Comparison of ENCODE assay signal across 15 mouse cellular contexts in the genomic region with DNA sequence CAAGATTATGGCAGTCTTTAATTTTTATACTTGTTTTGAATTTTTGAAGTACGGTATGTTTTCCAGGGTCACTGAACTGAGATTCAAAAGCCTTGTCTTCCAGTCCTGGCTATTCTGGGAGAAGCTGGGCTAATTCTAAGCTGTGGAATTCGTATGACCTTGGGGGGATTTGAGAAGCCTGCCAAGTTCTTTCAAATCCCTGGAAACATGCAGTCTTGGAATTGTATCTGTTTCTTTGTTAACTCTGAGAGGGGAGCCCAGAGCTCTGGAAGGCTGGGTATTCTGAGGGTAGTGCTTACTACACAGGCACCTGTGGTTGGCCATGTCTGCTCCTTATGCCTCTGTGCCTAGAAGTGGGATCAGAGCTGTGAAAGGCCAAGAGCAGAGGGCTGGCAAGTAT. TPM values are rescaled to one million over a fixed set of nuclear protein-coding genes. Genes with fewer than 3 reads are reported as not detected.
DNase-seq lines count a peak whose midpoint lies in the region; ATAC-seq and TF ChIP-seq lines count a peak whose summit lies in the region.
"Had no signal": no experiment of that assay in that cellular context is flagged by ENCODE, and none has a peak within 500 bp of the region (broad histone marks: within the 10 kb centered on the region; RNA-seq: fewer than 3 reads in every experiment).

No protein-coding gene starts in this region.

- no peaks in the 10 kb centered on the region for H3K79me2 ChIP-seq in liver, adult 2 months (ENCODE audit: control insufficient read depth, insufficient read depth, low read length)

- no peak for ATAC-seq in liver, postnatal 0 days
- ATAC-seq: forebrain, embryonic 15.5 days; intestine, embryonic 16.5 days; midbrain, embryonic 13.5 days had no signal

- intact Hi-C loops in gastrocnemius, adult 2 months (cut with DNase I): no loop called here

- H3K9ac ChIP-seq in liver, adult 2 months (ENCODE audit: low read depth, low read length): no peak overlapping the region
- no peak overlapping the region for H3K9ac ChIP-seq in liver, postnatal 0 days (replicated peaks)
- H3K9ac ChIP-seq: embryonic facial prominence, embryonic 12.5 days; forebrain, embryonic 15.5 days; lung, embryonic 15.5 days; midbrain, embryonic 13.5 days had no signal

- 82% methylated on average over 2 of the region's 2 CpGs for WGBS in liver, adult 2 months
- WGBS in liver, postnatal 0 days (ENCODE audit: insufficient replicate concordance): 77% methylated on average over 2 of the region's 2 CpGs

- no peaks in the 10 kb centered on the region for H3K27me3 ChIP-seq in liver, adult 2 months (ENCODE audit: control insufficient read depth, insufficient read depth, low read length)
- H3K27me3 ChIP-seq in liver, postnatal 0 days (ENCODE audit: insufficient read depth, low read length): no peaks in the 10 kb centered on the region
- H3K27me3 ChIP-seq: embryonic facial prominence, embryonic 12.5 days; forebrain, embryonic 15.5 days; lung, embryonic 15.5 days; midbrain, embryonic 13.5 days had no signal

- TF ChIP-seq EP300 in liver, postnatal 0 days (IDR thresholded peaks at IDR 0.05; ENCODE audit: low read depth): no peak

- no peak for TF ChIP-seq CTCF in gastrocnemius, adult 2 months (IDR thresholded peaks at IDR 0.05)
- no peak for TF ChIP-seq CTCF in liver, adult 2 months (IDR thresholded peaks at IDR 0.05; ENCODE audit: low read depth, low read length)
- TF ChIP-seq CTCF in brain, embryonic 14.5 days (IDR thresholded peaks at IDR 0.05; ENCODE audit: borderline replicate concordance, extremely low read depth, insufficient read depth, insufficient read length): no peak
- TF ChIP-seq CTCF in liver, postnatal 0 days (IDR thresholded peaks at IDR 0.05; ENCODE audit: low read depth): no peak

- H3K4me1 ChIP-seq in liver, adult 2 months (ENCODE audit: control insufficient read depth, insufficient read depth, low read length): peaks cover 13% of the 10 kb centered on the region
- peaks cover 8% of the 10 kb centered on the region; the same call in 1 of the 2 replicates for H3K4me1 ChIP-seq in liver, postnatal 0 days (ENCODE audit: insufficient read depth)
- H3K4me1 ChIP-seq: forebrain, embryonic 15.5 days; midbrain, embryonic 13.5 days had no signal

- no peak overlapping the region for H3K4me2 ChIP-seq in liver, postnatal 0 days (ENCODE audit: low read depth, low read length)
- H3K4me2 ChIP-seq: embryonic facial prominence, embryonic 12.5 days; forebrain, embryonic 15.5 days; lung, embryonic 15.5 days; midbrain, embryonic 13.5 days had no signal

- no peaks in the 10 kb centered on the region for H3K9me3 ChIP-seq in liver, postnatal 0 days (ENCODE audit: low read length)
- H3K9me3 ChIP-seq: embryonic facial prominence, embryonic 12.5 days; forebrain, embryonic 15.5 days; lung, embryonic 15.5 days; midbrain, embryonic 13.5 days had no signal

- H3K27ac ChIP-seq in gastrocnemius, adult 2 months: peak overlapping the region; percentile 82
- H3K27ac ChIP-seq in liver, adult 2 months (replicated peaks; ENCODE audit: insufficient read depth, low read depth, low read length): no peak overlapping the region
- H3K27ac ChIP-seq in liver, postnatal 0 days (ENCODE audit: low read depth): peak overlapping the region; percentile 64; the same call in 1 of the 2 replicates
- H3K27ac ChIP-seq: forebrain, embryonic 15.5 days; lung, embryonic 15.5 days; midbrain, embryonic 13.5 days had no signal

- H3K4me3 ChIP-seq in gastrocnemius, adult 2 months: no peak overlapping the region
- H3K4me3 ChIP-seq in liver, adult 2 months (ENCODE audit: insufficient read depth, low read depth, low read length): no peak overlapping the region
- no peak overlapping the region for H3K4me3 ChIP-seq in liver, postnatal 0 days (ENCODE audit: low read depth, low read length)
- H3K4me3 ChIP-seq: embryonic facial prominence, embryonic 12.5 days; forebrain, embryonic 15.5 days; lung, embryonic 15.5 days; midbrain, embryonic 13.5 days had no signal

- TF ChIP-seq POLR2A in liver, adult 2 months (IDR thresholded peaks at IDR 0.05; ENCODE audit: extremely low read depth, insufficient read depth, low read length): no peak
- TF ChIP-seq POLR2A in brain, embryonic 14.5 days (IDR thresholded peaks at IDR 0.05; ENCODE audit: borderline replicate concordance, extremely low read depth, insufficient read depth, insufficient read length, poor library complexity, severe bottlenecking): no peak

- DNase-seq in gastrocnemius, adult 2 months: no peak
- DNase-seq in gastrocnemius, postnatal 4 days (ENCODE audit: low spot score in 2 of 2): no peak
- DNase-seq in liver, adult 2 months (ENCODE audit: extremely low read depth, low read depth, low spot score): peak; percentile 49
- no peak for DNase-seq in liver
- DNase-seq in brain, embryonic 14.5 days (ENCODE audit: low read depth): peak; percentile 56
- DNase-seq in liver, postnatal 0 days: no peak
- DNase-seq in embryo, embryonic 9.5 days (ENCODE audit: extremely low spot score): no peak
- DNase-seq in retina, embryonic 14.5 days (ENCODE audit: low spot score): no peak
- DNase-seq: cerebellum, adult 8-10 months; thymus, adult 2 months had no signal

- H3K36me3 ChIP-seq in liver, adult 2 months (ENCODE audit: control insufficient read depth, insufficient read depth, low read length): peaks cover 40% of the 10 kb centered on the region
- peaks cover 64% of the 10 kb centered on the region for H3K36me3 ChIP-seq in liver, postnatal 0 days (replicated peaks; ENCODE audit: insufficient read depth, low read length)

RNA-seq across cellular contexts. Expression of a gene that starts 26.9 kb away (rescaled TPM):
- total RNA-seq in gastrocnemius, adult 2 months (2021): 10 to 100 TPM; 40.7 to 41.1 TPM
- total RNA-seq in gastrocnemius, postnatal 4 days (2021): 10 to 100 TPM; 35.7 to 44.8 TPM
- 9.3 and 15.2 TPM in 2 replicates for total RNA-seq in liver, adult 2 months (2014; rRNA removed)
- 6.4 and 8.6 TPM in 2 replicates for polyA plus RNA-seq in liver, adult 2 months (2012; rRNA removed)
- 15.0 and 20.4 TPM in 2 replicates for polyA plus RNA-seq in brain, embryonic 14.5 days (2012; rRNA removed)
- 8.0 and 10.0 TPM in 2 replicates for polyA plus RNA-seq in liver, postnatal 0 days (2015; fragmentation: Nextera tagmentation; extraction: Ambion mirVana)

RNA-seq across cellular contexts. Expression of a gene that starts 27.2 kb away (rescaled TPM):
- 10 to 100 TPM; 60.3 to 84.9 TPM for total RNA-seq in gastrocnemius, adult 2 months (2021)
- 10 to 100 TPM; 70.1 to 85.6 TPM for total RNA-seq in gastrocnemius, postnatal 4 days (2021)
- total RNA-seq in liver, adult 2 months (2014; rRNA removed): 48.4 and 58.9 TPM in 2 replicates
- polyA plus RNA-seq in liver, adult 2 months (2012; rRNA removed): 8.1 and 9.1 TPM in 2 replicates
- 48.0 and 57.4 TPM in 2 replicates for polyA plus RNA-seq in brain, embryonic 14.5 days (2012; rRNA removed)
- 30.4 and 32.0 TPM in 2 replicates for polyA plus RNA-seq in liver, postnatal 0 days (2015; fragmentation: Nextera tagmentation; extraction: Ambion mirVana)

Comparison
In these comparisons a context has a peak if more than half of its experiments do, and no peak if none do; other contexts are left out.
1. DNase-seq: peak in liver, adult 2 months (single experiment) and brain, embryonic 14.5 days (single experiment); none in gastrocnemius, adult 2 months (single experiment), gastrocnemius, postnatal 4 days (0 of 2), liver (single experiment), liver, postnatal 0 days (single experiment), embryo, embryonic 9.5 days (single experiment) and retina, embryonic 14.5 days (single experiment).